8 mouse cellular contexts compared by ENCODE assay signal in the genomic region with DNA sequence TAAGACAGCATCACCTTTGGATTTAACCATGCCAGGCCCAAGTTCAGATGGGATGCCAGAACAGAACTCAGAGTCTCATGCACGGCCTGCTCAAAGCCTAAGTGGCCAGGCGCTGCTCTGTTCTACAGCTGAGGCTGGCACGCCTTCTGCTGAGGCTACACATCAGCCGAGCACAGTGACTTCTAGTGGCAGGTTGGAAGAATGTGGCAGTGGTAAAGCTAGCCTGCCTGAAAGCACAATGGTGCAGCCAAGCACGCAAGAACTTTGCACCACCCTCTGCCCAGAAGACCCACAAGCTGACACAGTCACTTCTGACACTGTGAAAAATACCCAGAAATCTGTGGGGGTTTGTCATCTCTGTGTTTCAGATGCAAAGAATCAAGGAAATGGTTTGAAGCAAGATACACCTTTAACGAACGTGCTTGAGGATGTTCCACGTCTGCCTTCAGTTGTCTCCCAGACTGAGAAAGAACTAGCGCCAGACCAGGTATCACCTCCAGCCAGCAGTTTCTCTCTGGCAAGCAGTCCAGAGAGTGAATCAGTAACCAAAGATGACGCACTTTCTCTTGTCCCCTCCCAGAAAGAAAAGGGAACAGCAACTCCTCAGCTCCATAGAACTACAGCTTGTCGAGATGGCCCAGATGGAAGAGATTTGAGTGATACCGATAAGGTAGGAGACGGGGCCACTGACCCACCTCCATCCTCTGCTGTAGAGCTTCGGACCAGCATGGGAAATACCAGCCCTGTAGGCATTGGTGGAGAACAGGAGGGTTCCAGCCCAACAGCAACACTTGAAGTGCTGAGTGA.
DNase-seq lines count a peak whose midpoint lies in the region; ATAC-seq and TF ChIP-seq lines count a peak whose summit lies in the region.

No protein-coding gene starts in this region.

- H3K4me3 ChIP-seq in embryonic fibroblast, embryonic 13.5 days (ENCODE audit: insufficient read depth, low read length) = no peak overlapping the region
- H3K4me3 ChIP-seq in lung, postnatal 0 days (ENCODE audit: low read depth, low read length) = no peak overlapping the region
- H3K4me3 ChIP-seq in neural tube, embryonic 15.5 days (replicated peaks) = no peak overlapping the region

- H3K36me3 ChIP-seq in lung, postnatal 0 days (ENCODE audit: insufficient read depth, low read length) = no peaks in the 10 kb centered on the region; the same call in 1 of the 2 replicates
- no peaks in the 10 kb centered on the region for H3K36me3 ChIP-seq in neural tube, embryonic 15.5 days

- H3K9ac ChIP-seq in lung, postnatal 0 days (replicated peaks; ENCODE audit: low read depth) = no peak overlapping the region
- no peak overlapping the region for H3K9ac ChIP-seq in neural tube, embryonic 15.5 days (replicated peaks)

- intact Hi-C loops in left cerebral cortex, postnatal 4 days (cut with DNase I) = no loop called here

- DNase-seq in frontal cortex, postnatal 36 days (ENCODE audit: low spot score in 2 of 2) = no peak
- DNase-seq in kidney, adult 11 months = peak; percentile 75
- DNase-seq in lung, postnatal 0 days (ENCODE audit: low spot score) = peak; percentile 45
- DNase-seq in thymus, postnatal 14 days = peak; percentile 73
- no peak for DNase-seq in left cerebral cortex, postnatal 4 days

- no peaks in the 10 kb centered on the region for H3K9me3 ChIP-seq in lung, postnatal 0 days (ENCODE audit: low read length)
- H3K9me3 ChIP-seq in neural tube, embryonic 15.5 days (replicated peaks) = no peaks in the 10 kb centered on the region

- TF ChIP-seq POLR2A in embryonic fibroblast, embryonic 13.5 days (IDR thresholded peaks at IDR 0.05; ENCODE audit: low read depth, low read length) = no peak

- H3K27ac ChIP-seq in embryonic fibroblast, embryonic 13.5 days (ENCODE audit: insufficient read depth, low read length) = no peak overlapping the region
- peak overlapping the region; percentile 76; the same call in 1 of the 2 replicates for H3K27ac ChIP-seq in lung, postnatal 0 days (ENCODE audit: low read length)
- H3K27ac ChIP-seq in neural tube, embryonic 15.5 days (replicated peaks) = no peak overlapping the region

- H3K4me2 ChIP-seq in lung, postnatal 0 days (replicated peaks; ENCODE audit: low read depth, low read length) = 0 out of 2 replicates have a peak overlapping the region, but pooled peaks have one; percentile 6
- no peak overlapping the region for H3K4me2 ChIP-seq in neural tube, embryonic 15.5 days

- no peaks in the 10 kb centered on the region for H3K27me3 ChIP-seq in lung, postnatal 0 days (replicated peaks; ENCODE audit: insufficient read depth, low read length)
- no peaks in the 10 kb centered on the region for H3K27me3 ChIP-seq in neural tube, embryonic 15.5 days (replicated peaks)

- ATAC-seq in frontal cortex, adult (ENCODE audit: low TSS enrichment) = peak; percentile 82
- ATAC-seq in lung, postnatal 0 days = 0 out of 2 replicates have a peak, but pooled peaks have one; percentile 27
- ATAC-seq in neural tube, embryonic 15.5 days (ENCODE audit: low FRiP score) = no peak

- H3K4me1 ChIP-seq in embryonic fibroblast, embryonic 13.5 days (ENCODE audit: control insufficient read depth, insufficient read depth, low read length) = peaks cover 2% of the 10 kb centered on the region; the same call in 1 of the 2 replicates
- H3K4me1 ChIP-seq in lung, postnatal 0 days (ENCODE audit: insufficient read depth, low read depth, low read length) = peaks cover 4% of the 10 kb centered on the region; the same call in 1 of the 2 replicates
- no peaks in the 10 kb centered on the region for H3K4me1 ChIP-seq in neural tube, embryonic 15.5 days

- TF ChIP-seq CTCF in embryonic fibroblast, embryonic 13.5 days (IDR thresholded peaks at IDR 0.05; ENCODE audit: borderline replicate concordance, insufficient read depth, low read length) = peak; percentile 23; the same call in 1 of the 2 replicates
- TF ChIP-seq CTCF in lung, postnatal 0 days (IDR thresholded peaks at IDR 0.05) = peak; percentile 64

- 81% methylated on average over 14 of the region's 14 CpGs for WGBS in lung, postnatal 0 days
- WGBS in neural tube, embryonic 15.5 days = 92% methylated on average over 14 of the region's 14 CpGs

- TF ChIP-seq EP300 in lung, postnatal 0 days (IDR thresholded peaks at IDR 0.05) = no peak

Comparison
In these comparisons a context has a peak if more than half of its experiments do, and no peak if none do; other contexts are left out.
1. DNase-seq: peak in kidney, adult 11 months (single experiment), lung, postnatal 0 days (single experiment) and thymus, postnatal 14 days (single experiment); none in frontal cortex, postnatal 36 days (0 of 2) and left cerebral cortex, postnatal 4 days (single experiment).